Mouse (Mus musculus) liver, embryonic 14.5 days (tissue): ENCODE results near the gene Iqsec1. TPM values are rescaled to one million over a fixed set of nuclear protein-coding genes. Genes with fewer than 3 reads are reported as not detected.

Source experiments
- ATAC-seq: fragments of 200-750 bp; cut with Nextera tagmentation; 2 replicates; pipeline ENCODE4 v1.8.0; 2017; ENCODE audit warnings: moderate number of reproducible peaks, mild to moderate bottlenecking, moderate library complexity; ENCODE audit not compliant: insufficient read depth
- DNase-seq, 3 experiments: peaks; one replicate each; pipeline ENCODE4 v3.0.0-alpha.2; 2012 to 2013; ENCODE audit warnings: low read depth in 3 of 3, low spot score in 3 of 3
- H3K27ac ChIP-seq: fragments of 300-500 bp; sonication (generic); 2 replicates; pipeline ENCODE4 v1.5.1; 2014; ENCODE audit warnings: moderate library complexity, mild to moderate bottlenecking, control low read depth, inconsistent platforms
- H3K27me3 ChIP-seq: fragments of 300-500 bp; sonication (generic); 2 replicates; pipeline ENCODE4 v1.6.1; 2014; ENCODE audit warnings: mild to moderate bottlenecking, low read length, moderate library complexity; ENCODE audit not compliant: control insufficient read depth, insufficient read depth
- H3K36me3 ChIP-seq: fragments of 300-500 bp; sonication (generic); replicated peaks from 2 replicates; pipeline ENCODE4 v1.6.1; 2014; ENCODE audit warnings: low read depth; ENCODE audit not compliant: control insufficient read depth, insufficient read depth
- H3K4me1 ChIP-seq, 2 experiments: fragments of 200-500 bp in 1 of 2; fragments of 300-500 bp in 1 of 2; sonication (generic) in 1 of 2; replicated peaks; 2 replicates each; pipeline ENCODE4 v1.6.1; 2012 to 2014; ENCODE audit warnings: antibody characterized with exemption in 1 of 2, inconsistent platforms in 1 of 2, low read length in 1 of 2; ENCODE audit not compliant: control insufficient read depth in 2 of 2, insufficient read depth in 2 of 2
- H3K4me2 ChIP-seq: fragments of 300-500 bp; sonication (generic); 2 replicates; pipeline ENCODE4 v1.6.1; 2014; ENCODE audit warnings: low read depth, mild to moderate bottlenecking, control low read depth, moderate library complexity
- H3K4me3 ChIP-seq, 2 experiments: fragments of 200-500 bp in 1 of 2; fragments of 300-500 bp in 1 of 2; sonication (generic) in 1 of 2; 2 replicates each; pipeline ENCODE4 v1.5.1; 2012 to 2014; ENCODE audit warnings: low read depth in 2 of 2, low read length in 2 of 2, mild to moderate bottlenecking in 2 of 2, control low read depth in 1 of 2, inconsistent platforms in 1 of 2, moderate library complexity in 1 of 2; ENCODE audit not compliant: insufficient read depth in 1 of 2
- H3K9ac ChIP-seq: fragments of 300-500 bp; sonication (generic); replicated peaks from 2 replicates; pipeline ENCODE4 v1.6.1; 2014; ENCODE audit warnings: mild to moderate bottlenecking, control low read depth, moderate library complexity
- H3K9me3 ChIP-seq: fragments of 300-500 bp; sonication (generic); 2 replicates; pipeline ENCODE4 v1.6.1; 2016; ENCODE audit warnings: low read length, mixed read lengths; ENCODE audit not compliant: control insufficient read depth
- CTCF ChIP-seq: IDR thresholded peaks from 2 replicates; pipeline ENCODE4 v1.5.1; 2016; ENCODE audit warnings: antibody characterized with exemption, low read depth, control low read depth
- EP300 ChIP-seq: IDR thresholded peaks from 2 replicates; pipeline ENCODE4 v1.6.1; 2016; ENCODE audit warnings: antibody characterized with exemption, low read depth
- WGBS: fragments of 180-500 bp; shearing (Covaris S2); extraction: QIAGEN DNeasy Blood & Tissue Kit; methylation state at CpG from one replicate; pipeline ENCODE4 v1.1.7; 2014; ENCODE audit not compliant: insufficient replicate concordance; 5-methylcytosine and 5-hydroxymethylcytosine counted together
- polyA plus RNA-seq, 2 experiments: library from polyadenylated mRNA; depleted of rRNA in 1 of 2; stranded (reverse) in 1 of 2; unstranded in 1 of 2; fragments of >200 nt; fragmentation: Nextera tagmentation in 1 of 2; extraction: Ambion mirVana in 1 of 2; gene quantifications; 2 replicates each; pipeline versions ENCODE4 v1.2.1 to v1.2.3; 2012 to 2014

The Iqsec1 gene
- polyA plus RNA-seq, 2 experiments, result 4.0 to 9.0 TPM

DNA sequence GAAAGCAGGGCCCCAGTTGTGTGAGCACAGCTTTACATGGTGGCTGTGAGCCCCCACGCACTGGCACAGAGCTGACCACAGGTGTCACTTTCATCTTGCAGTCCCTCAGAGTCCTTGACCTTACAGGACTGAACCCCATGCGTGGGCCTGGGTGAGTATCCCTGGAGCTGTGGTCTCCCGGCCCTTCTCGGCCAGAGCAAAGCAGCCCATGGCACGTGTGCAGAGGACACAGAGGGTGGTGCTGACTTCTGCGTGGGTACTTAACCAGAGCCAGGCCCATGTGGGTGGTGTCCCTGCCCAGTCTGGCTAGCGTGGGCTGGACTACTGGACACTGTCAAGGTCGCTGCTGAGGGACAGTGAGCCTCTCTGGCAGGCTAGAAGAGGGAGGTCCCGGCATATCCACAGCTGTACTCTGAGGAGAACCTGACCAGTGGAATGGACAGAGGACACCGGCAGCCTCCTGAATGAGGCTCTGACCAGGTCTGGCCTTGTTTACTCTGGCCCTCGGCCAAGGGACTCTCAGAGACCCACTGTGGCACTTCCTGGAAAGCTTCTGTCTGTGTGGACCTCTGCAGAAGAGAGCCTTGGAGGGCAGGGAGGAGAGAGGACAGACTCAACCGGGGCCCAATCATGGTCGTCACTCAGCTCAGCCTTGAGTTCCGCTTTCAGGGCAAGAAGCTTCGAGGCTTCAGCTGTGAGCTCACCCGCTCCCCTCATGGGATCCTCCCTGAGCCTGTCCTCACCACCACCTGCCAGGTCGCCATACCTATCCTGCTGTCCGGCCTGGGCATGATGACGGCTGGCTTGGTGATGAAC is 369.5 kb downstream of the Iqsec1 start:
- H3K36me3 ChIP-seq, result no peaks in the 10 kb centered on the region
- H3K4me3 ChIP-seq, result peak overlapping the region; percentile 54 to 59
- no peaks in the 10 kb centered on the region for H3K27me3 ChIP-seq
- peak overlapping the region; percentile 65 for H3K9ac ChIP-seq
- no peaks in the 10 kb centered on the region for H3K9me3 ChIP-seq
- TF ChIP-seq EP300 (no peak), CTCF (no peak)
- H3K27ac ChIP-seq, result peak overlapping the region; percentile 97
- DNase-seq (no peak), ATAC-seq (peak; percentile 3)
- H3K4me2 ChIP-seq, result peak overlapping the region; percentile 92
- 17% methylated on average over 19 of the region's 19 CpGs for WGBS
- H3K4me1 ChIP-seq, result peaks cover 51 to 69% of the 10 kb centered on the region in 2 experiments

DNA sequence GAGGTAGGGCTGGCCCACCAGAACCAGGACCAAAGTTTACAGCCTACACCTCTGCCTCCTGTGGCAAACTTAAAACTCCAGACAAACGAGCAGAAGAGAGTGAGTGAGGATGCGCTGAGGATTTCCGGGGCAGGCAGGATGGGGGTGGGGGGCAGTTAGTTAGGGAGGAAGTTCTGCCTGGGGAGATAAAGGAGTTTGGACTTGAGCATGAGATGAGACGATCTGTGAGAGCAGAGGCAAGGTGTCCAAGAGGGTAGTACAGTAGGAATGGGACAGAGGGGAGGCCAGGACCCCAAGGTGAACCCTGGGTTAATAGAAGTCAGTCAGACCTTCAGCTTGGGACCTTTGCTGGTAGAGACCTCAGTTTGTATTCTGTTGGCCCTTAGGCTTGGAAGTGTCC is 370.2 kb downstream of the Iqsec1 start:
- peak overlapping the region; percentile 92 for H3K4me2 ChIP-seq
- WGBS, result 10% methylated on average over 4 of the region's 4 CpGs
- peak overlapping the region; percentile 54 to 59 for H3K4me3 ChIP-seq
- peak overlapping the region; percentile 97 for H3K27ac ChIP-seq
- H3K36me3 ChIP-seq, result no peaks in the 10 kb centered on the region
- H3K9me3 ChIP-seq, result no peaks in the 10 kb centered on the region
- ATAC-seq (peak; percentile 21; the same call in 1 of the 2 replicates), DNase-seq (peak in 1 of 3 experiments; percentile 50)
- no peaks in the 10 kb centered on the region for H3K27me3 ChIP-seq
- H3K4me1 ChIP-seq, result peaks cover 43 to 66% of the 10 kb centered on the region in 2 experiments
- H3K9ac ChIP-seq, result peak overlapping the region; percentile 65
- TF ChIP-seq EP300 (peak; percentile 56), CTCF (no peak)

DNA sequence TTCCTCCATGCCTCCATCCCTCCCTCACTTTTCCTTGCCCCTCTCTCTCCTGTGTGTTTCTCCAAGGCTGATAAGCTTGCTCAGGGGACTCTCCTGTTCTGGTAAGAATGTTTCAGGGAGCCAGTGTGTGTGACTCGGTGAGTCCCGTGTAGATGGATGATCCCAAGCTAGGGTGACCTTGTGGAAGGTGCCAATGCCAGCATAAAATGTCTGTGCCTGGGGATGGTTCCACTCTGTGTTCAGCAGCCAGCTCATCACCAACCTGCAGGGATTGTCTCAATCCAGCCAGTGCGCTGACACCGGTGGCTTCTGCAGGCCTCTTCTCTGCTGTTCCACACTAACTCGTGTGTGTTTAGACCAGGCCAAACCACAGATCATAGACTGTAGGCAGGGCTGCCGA is 372.0 kb downstream of the Iqsec1 start:
- DNase-seq (no peak), ATAC-seq (no peak)
- H3K27ac ChIP-seq, result no peak overlapping the region
- peaks cover 27 to 50% of the 10 kb centered on the region in 2 experiments for H3K4me1 ChIP-seq
- H3K4me3 ChIP-seq, result no peak overlapping the region
- H3K27me3 ChIP-seq, result no peaks in the 10 kb centered on the region
- no peak overlapping the region for H3K9ac ChIP-seq
- TF ChIP-seq EP300, result no peak
- TF ChIP-seq CTCF, result no peak
- H3K36me3 ChIP-seq, result no peaks in the 10 kb centered on the region
- 63% methylated on average over 6 of the region's 6 CpGs for WGBS
- no peaks in the 10 kb centered on the region for H3K9me3 ChIP-seq
- H3K4me2 ChIP-seq, result peak overlapping the region; percentile 92; the same call in 1 of the 2 replicates

DNA sequence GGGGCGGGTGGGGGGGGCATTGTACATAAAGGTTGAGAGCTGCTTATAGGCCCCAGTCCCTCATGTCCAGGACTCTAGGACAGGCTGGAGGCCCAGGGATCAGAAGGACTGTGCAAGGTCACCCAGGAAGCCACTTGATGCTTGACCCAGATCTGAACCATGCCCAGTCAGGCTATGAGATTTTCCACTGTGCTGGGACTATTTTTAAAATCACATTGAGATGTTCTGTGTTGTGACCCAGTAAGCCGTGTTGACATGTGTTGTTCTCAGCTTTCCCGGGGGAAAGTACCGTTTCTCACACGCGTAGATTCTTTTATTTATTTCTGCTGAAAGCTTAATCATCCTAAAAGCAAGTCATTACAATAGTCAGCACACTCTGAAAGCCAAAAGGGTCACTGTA is 372.5 kb downstream of the Iqsec1 start:
- DNase-seq (no peak), ATAC-seq (no peak)
- H3K9ac ChIP-seq, result no peak overlapping the region
- no peaks in the 10 kb centered on the region for H3K36me3 ChIP-seq
- no peaks in the 10 kb centered on the region for H3K9me3 ChIP-seq
- H3K4me2 ChIP-seq, result no peak overlapping the region
- H3K27ac ChIP-seq, result no peak overlapping the region
- WGBS, result 80% methylated on average over 6 of the region's 6 CpGs
- TF ChIP-seq EP300 (no peak), CTCF (no peak)
- H3K4me3 ChIP-seq, result no peak overlapping the region
- H3K4me1 ChIP-seq, result peaks cover 22 to 45% of the 10 kb centered on the region in 2 experiments
- no peaks in the 10 kb centered on the region for H3K27me3 ChIP-seq

DNA sequence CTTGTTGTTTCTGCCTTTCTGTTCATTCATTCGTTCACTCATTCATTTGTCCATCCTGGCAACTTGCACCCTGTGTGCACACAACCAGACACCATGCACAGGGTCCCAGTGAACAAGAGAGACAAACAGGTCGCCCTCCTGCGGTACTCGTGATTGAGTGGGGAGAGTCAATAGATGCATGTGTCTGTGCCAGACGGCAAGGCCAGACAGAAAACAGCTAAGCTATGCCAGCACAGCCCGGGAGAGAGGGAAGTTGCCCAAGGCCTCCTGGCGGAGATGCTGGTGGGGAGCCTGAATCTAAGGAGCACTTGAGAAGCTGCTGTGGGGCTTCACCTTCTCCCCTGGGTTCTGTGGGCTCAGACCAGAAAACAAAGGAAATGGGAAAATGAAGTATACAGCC is 373.1 kb downstream of the Iqsec1 start:
- no peak for ATAC-seq
- Histone ChIP-seq H3K9ac (no peak overlapping the region), H3K36me3 (no peaks in the 10 kb centered on the region), H3K27ac (no peak overlapping the region), H3K4me1 (peaks cover 16 to 40% of the 10 kb centered on the region in 2 experiments), H3K9me3 (no peaks in the 10 kb centered on the region), H3K4me2 (no peak overlapping the region), H3K4me3 (no peak overlapping the region), H3K27me3 (no peaks in the 10 kb centered on the region)
- 71% methylated on average over 7 of the region's 7 CpGs for WGBS
- no peak for TF ChIP-seq EP300
- no peak for TF ChIP-seq CTCF
- no peak for DNase-seq
